Mouse (Mus musculus): ENCODE measurements around the gene Ckap5.

- no peak for TF ChIP-seq CTCF (IDR thresholded peaks at IDR 0.05; ENCODE audit: low read depth, low read length)
- no peak for TF ChIP-seq POLR2A (IDR thresholded peaks at IDR 0.05; ENCODE audit: borderline replicate concordance, low read depth, low read length)
Measured at GRCm38 (mm10) chr2:91629682-91630081, 103.1 kb downstream of the Ckap5 start.

All from bone marrow macrophage, adult 2 months (primary cell).